Mouse (Mus musculus) gastrocnemius, adult 2 months (tissue): ENCODE data around the gene Relt. TPM values are rescaled to one million over a fixed set of nuclear protein-coding genes. Genes with fewer than 3 reads are reported as not detected.

Experiments
- DNase-seq: peaks from one replicate; pipeline ENCODE4 v3.0.0; 2022
- H3K27ac ChIP-seq: fragments of 200-600 bp; 2 replicates; pipeline ENCODE4 v1.8.1; 2022; ENCODE audit warnings: mild to moderate bottlenecking
- H3K4me3 ChIP-seq: fragments of 200-600 bp; 2 replicates; pipeline ENCODE4 v1.8.1; 2022; ENCODE audit warnings: mild to moderate bottlenecking, moderate library complexity
- CTCF ChIP-seq: fragments of 200-600 bp; IDR thresholded peaks from 2 replicates; pipeline ENCODE4 v1.8.1; 2022; ENCODE audit warnings: antibody characterized with exemption, mild to moderate bottlenecking, moderate library complexity
- intact Hi-C: fragments of 180-260 bp; cut with DNase I; formaldehyde crosslinking; loops from one replicate; pipeline ENCODE4 v1.15.1; 2025
- total RNA-seq, 2 experiments: library from RNA; stranded (reverse); gene quantifications; 2 replicates each; pipeline ENCODE4 v1.2.3; 2021

Gene Relt
- total RNA-seq, 2 experiments from 2014 or later, result 9.5 to 19.8 TPM

DNA sequence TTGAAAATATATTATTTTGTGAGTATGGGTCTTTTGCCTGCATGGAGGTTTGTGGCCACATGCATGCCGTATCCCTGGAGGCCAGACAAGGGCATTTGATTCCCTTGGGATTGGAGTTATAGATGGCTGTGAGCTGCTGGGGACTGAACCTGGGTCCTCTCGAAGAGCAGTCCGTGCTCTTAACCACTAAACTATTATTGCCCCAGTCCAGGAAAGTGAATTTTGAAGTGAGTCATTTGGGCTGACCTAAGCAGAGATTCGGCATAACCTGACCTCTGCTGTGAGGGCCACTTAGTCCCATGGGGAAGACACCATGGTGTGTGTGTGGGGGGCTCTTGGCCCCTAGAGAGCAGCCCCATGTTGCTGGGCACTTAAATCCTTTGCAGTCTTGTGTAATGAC, 8.1 kb upstream of the Relt start:
- no peak for DNase-seq
- H3K27ac ChIP-seq, result no peak overlapping the region
- no peak for TF ChIP-seq CTCF
- H3K4me3 ChIP-seq, result no peak overlapping the region
- intact Hi-C loops, result no loop called here

DNA sequence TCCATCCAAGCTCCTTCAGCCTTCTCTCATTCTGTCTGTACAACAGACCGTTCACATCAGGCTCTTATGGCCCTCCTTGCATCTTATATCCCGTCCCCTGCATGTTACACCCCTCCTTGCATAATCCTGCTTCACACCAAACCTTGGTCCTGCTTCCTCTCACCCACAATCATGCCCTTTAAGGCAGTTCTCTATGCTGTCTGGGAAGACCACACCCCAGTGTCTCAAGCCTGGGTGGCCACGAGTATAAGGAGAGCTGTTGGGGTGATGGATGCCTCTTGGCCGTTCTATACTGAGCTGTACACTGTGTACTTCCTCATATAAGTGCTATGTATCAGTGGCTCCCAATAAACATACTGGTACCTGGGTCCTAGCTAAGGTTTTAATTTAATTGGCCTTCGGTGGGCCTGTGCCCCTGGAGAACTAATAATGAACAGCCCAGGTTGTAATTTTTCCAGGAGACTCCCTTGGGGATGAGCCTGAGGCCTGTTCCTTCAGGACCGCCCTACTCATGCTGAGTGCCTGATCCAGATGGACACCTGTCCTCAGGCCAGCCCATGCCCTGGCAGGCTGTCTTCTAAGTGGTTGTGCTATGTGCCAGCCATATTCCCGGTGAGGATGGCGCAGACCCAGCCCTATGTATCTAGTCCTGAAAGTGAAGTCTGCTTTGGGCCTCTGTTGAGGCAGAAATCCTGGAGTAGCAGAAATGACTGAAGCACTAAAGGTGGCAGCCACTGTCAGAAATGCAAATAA, 6.8 kb upstream of the Relt start:
- TF ChIP-seq CTCF, result no peak
- peak overlapping the region; percentile 56 for H3K27ac ChIP-seq
- DNase-seq, result peak; percentile 74
- intact Hi-C loops, result loop anchor here (5.0 kb wide), 2 partner anchors 73 to 183 kb away; no protein-coding TSS in a partner anchor
- H3K4me3 ChIP-seq, result no peak overlapping the region

DNA sequence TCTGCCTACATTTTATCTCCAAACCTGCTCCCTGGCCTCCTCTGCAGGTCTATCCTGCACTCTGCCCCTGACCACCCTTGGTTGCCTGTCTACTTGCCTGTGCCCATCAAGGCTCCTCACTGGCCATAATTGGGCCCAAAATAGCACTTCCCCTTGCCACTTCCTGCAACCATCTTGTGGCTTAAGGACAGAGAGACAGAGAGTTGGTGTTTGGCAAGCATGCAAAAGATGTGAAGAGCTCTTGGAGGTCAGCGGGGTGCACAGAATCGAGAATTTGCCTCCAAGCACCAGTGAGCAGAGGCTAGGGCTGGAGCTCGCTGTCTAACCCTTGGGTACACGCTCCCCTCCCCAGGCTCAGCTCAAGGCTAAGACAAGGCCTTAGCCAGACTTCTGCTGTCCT, 5.3 kb upstream of the Relt start:
- intact Hi-C loops, result loop anchor here (5.0 kb wide), 2 partner anchors 71 to 181 kb away; no protein-coding TSS in a partner anchor
- no peak for TF ChIP-seq CTCF
- H3K27ac ChIP-seq, result peak overlapping the region; percentile 51; the same call in 1 of the 2 replicates
- DNase-seq, result no peak
- no peak overlapping the region for H3K4me3 ChIP-seq

DNA sequence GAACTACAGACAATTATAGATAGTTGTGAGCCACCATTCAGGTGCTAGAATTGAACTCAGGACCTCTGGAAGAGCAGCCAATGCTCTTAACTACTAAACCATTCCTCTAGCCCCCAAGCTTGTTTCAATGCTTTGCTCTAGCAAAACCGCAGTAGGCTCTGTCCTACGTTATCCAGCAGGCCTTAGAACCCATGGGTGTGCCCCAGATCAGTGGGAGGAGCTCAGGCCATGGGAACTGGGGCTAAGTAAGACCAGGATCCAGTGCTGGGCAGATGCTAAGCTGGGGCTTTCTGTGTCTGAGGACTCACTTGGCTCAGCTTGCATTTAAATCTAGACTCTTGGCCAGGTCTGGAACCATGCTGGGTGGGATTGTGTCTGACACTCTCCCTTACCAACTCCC, 4.3 kb upstream of the Relt start:
- no peak for DNase-seq
- Histone ChIP-seq H3K27ac (no peak overlapping the region), H3K4me3 (no peak overlapping the region)
- intact Hi-C loops, result loop anchor here (5.0 kb wide), 2 partner anchors 70 to 180 kb away; no protein-coding TSS in a partner anchor
- no peak for TF ChIP-seq CTCF

DNA sequence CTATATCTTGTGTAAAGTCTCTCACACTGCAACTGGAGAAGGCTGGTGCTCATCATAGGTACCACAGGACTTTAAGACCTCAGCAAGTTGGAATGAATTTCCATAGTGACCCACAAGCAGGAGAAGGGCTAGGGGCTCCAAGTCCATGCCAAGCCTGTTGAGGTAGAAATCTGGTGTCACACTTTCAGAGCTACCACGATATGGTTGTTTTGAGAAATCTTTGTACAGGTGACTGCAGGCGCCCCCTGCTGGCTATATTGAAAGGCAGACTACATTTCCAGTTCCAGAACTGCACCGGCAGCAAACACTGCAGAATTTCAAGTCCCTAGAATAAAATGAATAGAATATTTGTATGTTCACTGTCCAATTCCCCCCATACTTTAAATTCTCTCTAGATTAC, 3.4 kb upstream of the Relt start:
- TF ChIP-seq CTCF, result peak; percentile 99; the same call in 1 of the 2 replicates
- peak; percentile 77 for DNase-seq
- intact Hi-C loops, result loop anchor here (1.0 to 5.0 kb wide), 3 partner anchors 17 to 179 kb away; no protein-coding TSS in a partner anchor
- no peak overlapping the region for H3K27ac ChIP-seq
- H3K4me3 ChIP-seq, result no peak overlapping the region

DNA sequence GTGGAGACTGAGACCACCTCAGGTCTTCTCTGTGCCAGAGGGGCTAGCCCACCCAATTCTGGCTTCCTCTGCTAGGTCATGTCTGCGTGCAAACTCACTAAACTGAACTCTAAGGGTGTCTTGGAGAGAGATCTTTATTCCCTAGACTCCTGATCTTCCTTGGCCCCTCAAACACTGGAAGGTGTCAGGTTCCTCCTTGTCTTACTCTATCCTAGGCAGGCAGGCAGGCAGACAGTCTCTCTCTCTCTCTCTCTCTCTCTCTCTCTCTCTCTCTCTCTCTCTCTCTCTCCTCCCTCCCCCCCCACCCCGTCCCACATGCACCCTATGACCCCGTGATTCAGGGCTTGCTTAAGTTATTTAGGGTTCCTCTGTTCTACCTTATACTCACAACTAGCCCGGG, 893 bp downstream of the Relt start:
- DNase-seq, result peak; percentile 12
- intact Hi-C loops, result no loop called here
- H3K4me3 ChIP-seq, result peak overlapping the region; percentile 88
- peak overlapping the region; percentile 94 for H3K27ac ChIP-seq
- no peak for TF ChIP-seq CTCF

DNA sequence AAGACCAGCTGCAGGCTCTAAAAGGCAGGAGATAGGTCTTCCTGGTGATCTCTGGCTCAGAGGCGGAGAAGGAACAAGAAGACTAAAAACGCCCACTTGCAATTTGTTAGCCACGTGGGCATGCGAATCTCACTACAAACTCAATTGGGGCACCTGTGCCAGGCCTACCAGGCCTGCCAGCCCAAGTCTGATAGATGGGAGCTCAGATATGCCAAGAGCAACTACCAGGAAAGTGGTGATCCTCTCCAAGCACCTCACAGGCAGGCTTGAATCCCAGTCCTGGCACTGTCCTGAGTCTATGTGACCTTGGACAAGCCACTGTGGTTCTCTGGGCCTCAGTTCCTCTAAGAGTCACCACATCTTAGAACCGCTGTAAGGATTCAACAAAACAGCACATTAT, 2.0 kb downstream of the Relt start:
- intact Hi-C loops, result no loop called here
- TF ChIP-seq CTCF, result no peak
- Histone ChIP-seq H3K27ac (peak overlapping the region; percentile 94), H3K4me3 (peak overlapping the region; percentile 37; the same call in 1 of the 2 replicates)
- peak; percentile 59 for DNase-seq

DNA sequence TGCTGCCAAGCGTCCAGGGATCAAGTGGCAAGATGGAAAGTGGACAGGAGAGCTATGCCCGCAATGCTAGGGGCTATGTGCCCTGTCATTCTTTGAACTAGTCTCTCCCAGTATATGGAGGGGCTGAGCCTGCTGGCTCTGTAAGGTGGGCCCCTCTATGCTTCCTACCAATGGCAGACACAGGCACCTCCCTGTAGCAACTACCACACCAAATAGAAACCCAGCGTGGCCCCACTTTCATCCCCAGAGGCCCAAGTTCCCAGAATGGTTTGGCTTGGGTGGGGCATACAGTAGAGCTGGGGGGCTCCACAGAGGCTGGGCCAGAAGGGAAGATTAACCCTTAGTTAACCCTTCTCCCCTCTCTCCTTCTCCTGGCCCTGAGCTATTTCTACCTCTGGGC, 2.8 kb downstream of the Relt start:
- Histone ChIP-seq H3K4me3 (peak overlapping the region; percentile 37), H3K27ac (peak overlapping the region; percentile 94)
- TF ChIP-seq CTCF, result no peak
- intact Hi-C loops, result no loop called here
- DNase-seq, result no peak

DNA sequence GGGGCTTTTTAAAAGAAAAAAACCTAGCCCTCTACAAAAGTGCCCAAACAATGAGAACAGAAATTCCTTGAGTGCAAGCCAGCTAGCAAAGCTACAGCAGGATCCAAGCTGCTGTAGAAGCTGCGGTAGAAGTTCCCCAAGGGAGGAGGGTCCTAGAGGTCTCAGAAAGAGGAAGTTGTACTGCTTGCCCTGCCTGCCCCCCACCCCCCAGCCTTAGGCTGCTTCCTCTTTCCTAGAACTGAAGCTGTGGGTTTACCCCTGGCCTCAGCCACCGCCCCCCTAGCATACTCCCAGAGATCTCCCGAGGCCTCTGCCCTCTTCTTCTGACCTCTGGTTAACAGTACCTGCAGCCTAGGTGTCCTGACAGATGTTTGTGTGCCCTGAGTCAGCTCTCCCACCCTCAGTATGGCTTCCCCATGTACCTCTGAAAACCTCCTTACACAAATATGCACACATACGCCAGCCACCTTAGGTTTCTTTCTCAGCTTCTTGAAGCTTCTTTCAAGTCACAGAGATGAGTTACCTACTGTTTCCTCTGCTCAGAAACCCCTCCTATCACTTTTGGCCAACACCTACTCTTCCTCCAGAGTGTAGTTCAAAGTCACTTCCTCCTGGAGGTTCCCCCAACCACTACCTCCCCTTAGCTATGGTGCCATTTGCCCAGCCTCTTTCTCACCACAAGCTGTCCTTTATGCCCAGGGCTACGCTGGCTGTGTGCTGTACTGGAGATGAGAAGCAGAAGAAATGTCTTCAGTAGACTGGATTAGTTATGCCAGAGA, 7.3 kb downstream of the Relt start:
- DNase-seq, result peak; percentile 52
- no peak for TF ChIP-seq CTCF
- intact Hi-C loops, result no loop called here
- H3K4me3 ChIP-seq, result no peak overlapping the region
- peak overlapping the region; percentile 89 for H3K27ac ChIP-seq

DNA sequence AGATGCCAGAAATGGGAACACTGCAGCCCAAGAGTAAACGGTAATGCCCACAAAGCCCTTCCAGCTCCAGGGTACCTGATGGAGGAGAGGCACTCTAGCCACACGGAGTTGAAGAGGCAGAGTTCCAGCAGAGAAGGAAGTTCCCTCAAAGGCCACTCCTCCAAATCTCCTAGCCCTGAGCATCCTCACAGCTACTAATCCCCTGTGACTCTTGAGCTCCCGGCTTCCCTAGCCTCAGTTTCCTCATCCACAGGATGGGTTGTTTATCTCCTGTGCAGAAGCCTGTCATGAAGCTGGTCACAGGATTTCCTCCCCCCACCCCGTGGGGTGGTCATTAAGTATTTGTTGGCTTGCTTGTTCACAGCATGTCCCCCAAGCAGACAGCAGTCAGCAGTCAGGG, 7.9 kb downstream of the Relt start:
- no peak for TF ChIP-seq CTCF
- H3K27ac ChIP-seq, result peak overlapping the region; percentile 89

DNA sequence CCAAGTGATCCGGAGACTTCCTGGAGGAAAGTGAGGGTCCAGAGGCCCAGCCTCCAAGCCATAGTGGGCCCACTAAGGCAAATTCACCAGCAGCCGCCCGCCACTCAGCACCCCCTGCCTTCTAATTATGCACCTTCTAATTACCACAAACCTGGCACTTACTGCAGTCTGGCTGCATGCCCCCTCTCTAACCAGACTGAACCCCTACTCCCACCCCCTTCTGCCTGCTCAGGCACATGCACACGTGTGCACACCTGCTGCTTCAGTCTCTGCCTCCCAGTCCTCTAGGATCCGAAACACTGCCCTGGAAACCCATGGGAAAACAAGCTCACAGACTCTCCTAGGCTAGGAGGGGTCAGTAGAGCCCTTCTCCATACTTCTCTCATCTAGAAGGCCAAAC, 8.4 kb downstream of the Relt start:
- Histone ChIP-seq H3K27ac (peak overlapping the region; percentile 89), H3K4me3 (peak overlapping the region; percentile 2; the same call in 1 of the 2 replicates)
- intact Hi-C loops, result loop anchor here (5.0 kb wide), 1 partner anchor 192 kb away; no protein-coding TSS in a partner anchor
- no peak for DNase-seq
- TF ChIP-seq CTCF, result no peak

More for the DNA sequence above, 7.9 kb downstream of the Relt start:
- peak; percentile 15 for DNase-seq
- peak overlapping the region; percentile 2; the same call in 1 of the 2 replicates for H3K4me3 ChIP-seq
- intact Hi-C loops, result no loop called here

DNA sequence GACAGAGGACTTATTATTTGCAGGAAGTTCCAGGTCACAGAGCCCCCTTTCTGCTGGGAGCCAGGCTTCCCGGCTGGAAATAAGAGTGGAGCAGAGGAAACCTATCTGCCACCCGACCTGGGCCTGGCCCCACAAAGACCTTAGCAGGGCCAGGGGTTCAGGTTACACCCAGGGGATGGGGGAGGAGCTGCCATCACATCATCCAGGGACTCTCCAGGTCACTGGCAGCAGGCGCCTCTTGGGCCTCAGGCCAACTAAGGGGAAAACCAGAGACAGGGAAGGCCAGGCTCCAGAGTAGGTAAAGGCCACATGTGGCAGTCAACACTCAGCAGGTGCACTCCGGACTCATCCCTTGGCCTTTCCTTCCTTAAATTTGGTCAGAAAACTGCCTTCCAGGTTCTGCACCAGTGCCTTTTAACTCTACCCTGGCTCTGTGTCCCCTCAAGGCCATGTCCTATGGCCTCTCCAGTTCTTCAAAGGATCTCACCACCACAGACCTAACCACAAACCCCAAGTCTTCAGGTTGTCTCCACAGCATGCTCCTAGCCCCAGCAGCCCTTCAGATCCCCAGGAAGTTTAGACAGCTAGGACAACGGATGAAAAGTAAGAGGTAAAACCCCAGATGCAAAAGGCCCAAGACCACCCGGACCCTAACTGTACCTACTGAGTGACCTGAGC, 9.0 kb downstream of the Relt start:
- intact Hi-C loops, result loop anchor here (5.0 kb wide), 1 partner anchor 193 kb away; no protein-coding TSS in a partner anchor
- peak overlapping the region; percentile 7; the same call in 1 of the 2 replicates for H3K4me3 ChIP-seq
- peak overlapping the region; percentile 89 for H3K27ac ChIP-seq
- DNase-seq, result peak; percentile 90
- TF ChIP-seq CTCF, result no peak
